Mouse (Mus musculus) lung, postnatal 4 days (tissue): ENCODE measurements around the gene Ppp2ca.
"Not testable (repeated sequence)": the region's sequence is repeated elsewhere in the genome, so short reads cannot be mapped to it uniquely, and the experiment has no call there.

Experiments used
- DNase-seq, 2 experiments: peaks; one replicate each; pipeline ENCODE4 v3.0.0; 2021

The Ppp2ca gene

DNA sequence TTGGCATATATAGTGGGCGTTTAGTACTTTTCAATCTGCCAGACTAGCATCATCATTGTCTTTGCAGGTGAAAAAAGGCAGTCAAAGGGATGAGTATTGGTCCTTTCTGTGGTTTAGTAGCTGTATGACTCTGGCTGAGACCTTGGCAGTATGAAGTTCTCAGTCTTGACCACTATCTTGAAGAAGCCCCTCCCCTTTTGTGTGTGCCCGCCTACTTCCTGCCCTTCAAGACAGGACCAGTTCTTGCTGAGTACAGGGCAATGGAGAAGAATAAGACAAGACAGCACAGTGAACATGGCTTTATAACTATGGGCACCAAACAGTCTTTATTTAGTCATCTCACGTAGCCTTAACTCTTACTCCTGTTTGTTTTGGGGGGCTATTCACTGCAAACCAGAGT, 1.5 kb upstream of the Ppp2ca start:
- peak in 1 of 2 experiments; percentile 23 for DNase-seq

DNA sequence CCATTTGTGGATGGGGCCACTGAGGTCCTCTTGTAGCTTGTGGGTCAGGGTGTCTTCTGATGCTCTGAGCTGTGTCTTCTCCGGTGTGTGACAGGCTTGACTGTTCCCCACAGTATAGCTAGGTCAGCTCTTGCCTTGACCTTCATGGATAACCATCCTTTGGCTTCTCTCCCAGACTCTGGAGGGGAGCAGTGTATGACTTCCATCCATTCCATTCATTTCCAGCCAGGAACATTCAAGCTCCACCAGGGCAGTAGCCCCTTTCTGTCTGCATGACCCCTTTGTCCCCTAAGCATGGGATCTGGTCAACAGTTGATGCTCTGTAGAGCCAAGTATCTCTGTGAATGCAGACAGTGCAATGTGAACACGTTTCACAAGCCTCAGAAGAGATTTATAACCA, 885 bp upstream of the Ppp2ca start:
- no peak for DNase-seq

DNA sequence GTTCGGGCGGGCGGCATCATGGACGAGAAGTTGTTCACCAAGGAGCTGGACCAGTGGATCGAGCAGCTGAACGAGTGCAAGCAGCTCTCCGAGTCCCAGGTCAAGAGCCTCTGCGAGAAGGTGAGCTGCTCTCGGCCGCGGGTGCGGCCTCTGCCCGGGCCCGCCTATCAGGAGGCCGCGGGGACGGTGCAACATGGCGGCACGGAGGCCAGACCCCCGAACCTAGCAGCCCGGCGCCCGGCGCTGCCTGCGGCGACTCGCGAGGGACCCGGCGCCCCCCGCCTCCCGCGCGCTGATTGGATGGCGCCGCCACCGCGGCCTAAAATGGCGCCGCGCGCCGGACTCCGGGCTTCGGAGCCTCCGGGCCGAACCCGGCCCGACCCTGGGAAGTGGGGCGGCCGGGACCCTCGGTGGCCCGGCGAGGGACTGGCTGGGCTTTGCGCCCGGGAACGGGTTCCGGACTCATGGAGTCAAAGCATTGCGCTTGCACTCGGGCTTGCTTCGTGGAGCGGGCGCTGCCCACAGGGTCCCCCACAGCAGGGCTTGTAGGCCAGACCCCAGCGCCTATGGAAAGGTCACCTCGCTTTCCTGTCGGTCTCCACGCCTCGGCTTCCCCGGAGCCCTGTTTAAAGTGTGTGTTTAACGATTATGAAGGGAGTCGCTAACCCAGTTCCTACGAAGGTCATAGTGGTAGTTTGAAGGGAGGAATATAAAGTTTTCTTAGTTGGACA, 715 bp downstream of the Ppp2ca start:
- peak; percentile 81 to 87 for DNase-seq

DNA sequence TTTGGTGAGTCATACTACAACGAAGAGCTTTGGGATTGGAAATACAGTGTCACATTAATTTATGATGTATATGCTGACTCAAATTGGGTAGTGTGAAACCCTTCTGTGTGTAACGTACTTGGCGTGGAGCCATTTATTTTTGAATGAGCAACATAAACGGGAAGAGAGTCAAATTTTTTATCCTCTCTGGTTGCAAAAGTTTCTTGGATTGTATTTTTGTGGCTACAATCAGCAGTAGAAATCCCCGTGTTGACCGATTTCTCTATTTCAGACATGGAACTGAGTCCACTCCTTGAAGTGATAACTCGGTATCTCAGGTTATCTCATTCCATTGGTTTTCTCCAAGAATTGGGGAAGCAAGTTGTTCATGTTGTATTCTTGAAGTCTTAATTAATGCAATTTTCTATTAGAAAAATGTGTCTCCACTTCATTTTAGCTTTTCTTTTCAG, 1.3 kb downstream of the Ppp2ca start:
- DNase-seq: no peak

DNA sequence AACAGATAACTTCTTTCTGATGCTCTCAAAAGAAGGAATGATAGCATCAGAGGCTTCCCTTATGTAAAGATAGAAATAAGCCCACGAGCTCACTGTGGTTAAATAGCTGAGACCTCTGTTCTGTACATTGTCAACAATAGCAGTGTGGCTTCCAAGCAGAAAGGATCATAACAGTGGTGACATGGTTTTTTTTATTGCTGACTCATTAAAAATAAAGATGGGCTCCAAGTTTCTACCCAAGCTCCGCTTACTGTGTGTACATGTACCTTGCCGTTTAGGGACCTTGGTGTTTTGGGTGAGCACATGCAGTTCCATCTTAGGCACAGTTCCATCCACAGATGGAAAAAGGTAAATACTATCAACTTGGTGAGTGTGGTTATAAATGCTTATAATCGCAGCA, 4.5 kb downstream of the Ppp2ca start:
- DNase-seq: no peak

DNA sequence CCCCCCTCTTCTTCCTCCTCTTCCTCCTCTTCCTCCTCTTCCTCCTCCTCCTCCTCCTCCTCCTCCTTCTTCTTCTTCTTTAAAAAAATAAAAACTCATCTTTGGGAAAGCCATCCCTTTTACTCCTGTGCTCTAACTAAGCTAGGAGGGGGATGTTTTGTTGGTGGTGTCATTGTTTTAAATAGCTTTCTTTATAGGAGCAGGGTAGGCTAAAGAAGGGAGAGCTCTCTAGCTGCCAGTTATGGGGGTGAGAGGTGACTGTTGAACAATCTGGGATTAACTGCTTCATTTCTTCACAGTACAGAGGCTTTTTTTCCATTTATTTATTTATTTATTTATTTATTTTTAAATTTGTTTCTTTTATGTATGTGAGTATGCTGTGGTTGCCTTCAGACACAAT, 7.0 kb downstream of the Ppp2ca start:
- DNase-seq: no peak

DNA sequence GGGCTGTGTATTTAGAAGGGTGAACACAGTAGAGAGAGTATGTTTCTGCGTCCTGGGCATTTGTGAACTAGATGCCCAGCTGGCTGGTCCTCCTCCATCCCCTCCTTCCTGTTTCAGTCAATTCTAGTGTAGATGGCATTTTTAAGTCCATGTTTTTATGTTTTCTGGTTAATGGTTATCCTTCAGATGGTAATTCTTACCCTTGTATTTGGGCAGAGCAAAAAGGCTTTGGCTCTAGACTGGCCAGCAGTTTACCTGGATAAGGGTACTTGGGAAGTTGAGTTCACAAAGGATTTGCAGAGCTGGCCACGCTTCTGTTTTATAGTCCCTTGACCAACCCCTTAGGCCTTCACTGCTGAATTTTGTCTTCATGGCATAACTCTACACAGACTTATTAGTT, 7.6 kb downstream of the Ppp2ca start:
- no peak for DNase-seq

DNA sequence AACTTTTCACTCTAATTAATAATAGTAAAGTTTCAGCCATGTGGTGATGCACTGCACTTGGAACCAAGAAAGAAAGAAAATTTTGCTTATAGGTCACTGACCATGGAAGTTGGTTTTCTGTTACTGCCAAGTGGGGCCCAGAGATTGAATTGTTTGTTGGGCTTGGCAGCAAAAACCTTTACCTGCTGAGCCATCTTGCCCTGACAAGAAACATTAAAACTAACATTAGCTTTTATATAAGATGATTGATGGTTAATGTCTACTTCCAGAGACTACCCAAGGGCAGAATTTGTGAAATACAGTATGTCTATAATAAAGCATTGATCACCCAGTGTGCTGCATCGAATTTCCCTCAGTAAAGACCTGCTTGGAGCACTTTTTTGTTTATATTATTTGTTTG, 8.0 kb downstream of the Ppp2ca start:
- no peak for DNase-seq

DNA sequence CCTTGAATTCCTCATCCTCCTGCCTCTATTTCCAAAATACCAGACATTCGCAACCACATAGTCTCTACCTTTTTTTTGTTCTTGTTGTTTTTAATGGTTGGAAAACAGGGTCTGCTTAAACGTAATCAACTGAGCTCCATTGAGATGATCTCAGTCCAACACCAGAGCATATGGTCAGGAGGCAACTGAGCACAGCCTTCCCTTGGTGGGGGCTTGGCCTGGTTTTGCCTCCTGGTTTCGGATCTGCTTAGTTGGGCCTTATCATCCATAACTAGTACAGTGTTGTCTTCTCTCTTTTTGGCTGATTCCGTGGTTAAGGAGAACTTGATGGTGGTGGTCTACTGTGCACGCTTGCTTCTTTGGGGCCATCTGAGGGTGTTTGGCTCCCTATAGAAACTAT, 10.3 kb downstream of the Ppp2ca start:
- DNase-seq: no peak

DNA sequence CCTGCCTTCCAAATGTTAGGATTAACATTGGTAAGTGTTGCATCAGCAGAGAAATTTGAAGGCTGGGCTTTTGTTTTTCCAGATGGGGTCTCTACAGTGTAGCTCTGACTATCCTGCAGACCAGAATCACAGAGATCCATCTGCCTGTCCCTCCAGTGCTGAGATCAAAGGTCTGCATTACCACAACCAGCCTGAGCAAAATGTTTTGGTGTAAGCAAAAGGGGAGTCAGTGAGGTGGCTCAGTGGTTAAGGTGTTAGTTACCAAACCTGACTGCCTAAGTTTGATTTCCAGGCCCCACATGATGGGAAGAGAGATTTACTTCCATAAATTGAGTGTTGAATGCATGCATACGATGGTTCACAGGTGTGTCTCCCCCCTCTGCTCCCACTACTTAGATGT, 10.9 kb downstream of the Ppp2ca start:
- no peak for DNase-seq

DNA sequence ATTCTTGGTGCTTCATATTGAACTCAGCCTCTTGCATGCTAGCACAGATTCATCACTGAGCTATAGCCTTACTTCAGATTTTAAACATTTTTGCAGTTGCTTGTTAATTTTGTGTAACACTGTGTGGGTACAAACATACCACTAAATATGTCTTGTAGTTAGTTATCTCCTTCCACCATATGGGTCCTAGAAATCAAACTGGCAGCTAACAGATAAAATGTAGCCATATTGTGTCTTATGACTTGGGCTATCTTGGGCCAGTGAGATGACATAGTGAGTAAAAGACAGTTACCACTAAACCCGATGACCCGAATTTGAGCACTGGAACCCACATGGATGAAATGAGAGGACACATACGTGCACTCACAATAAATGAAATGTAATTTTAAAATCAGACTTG, 17.0 kb downstream of the Ppp2ca start:
- no peak for DNase-seq

DNA sequence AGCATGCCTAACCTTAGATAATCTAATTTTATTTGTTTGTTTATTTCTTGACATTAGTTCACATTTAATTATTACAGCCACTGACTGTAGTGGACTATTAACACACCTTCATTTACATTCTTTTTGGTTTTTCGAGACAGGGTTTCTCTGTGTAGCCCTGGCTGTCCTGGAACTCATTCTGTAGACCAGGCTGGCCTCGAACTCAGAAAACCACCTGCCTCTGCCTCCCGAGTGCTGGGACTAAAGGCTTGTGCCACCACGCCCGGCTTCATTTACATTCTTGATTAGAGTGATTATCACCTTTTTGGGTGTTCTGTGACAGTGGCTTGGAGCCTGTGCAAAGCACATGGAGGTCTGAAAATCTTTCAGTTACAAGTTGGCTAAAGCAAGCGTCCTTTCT, 17.6 kb downstream of the Ppp2ca start:
- DNase-seq: not testable (repeated sequence)

DNA sequence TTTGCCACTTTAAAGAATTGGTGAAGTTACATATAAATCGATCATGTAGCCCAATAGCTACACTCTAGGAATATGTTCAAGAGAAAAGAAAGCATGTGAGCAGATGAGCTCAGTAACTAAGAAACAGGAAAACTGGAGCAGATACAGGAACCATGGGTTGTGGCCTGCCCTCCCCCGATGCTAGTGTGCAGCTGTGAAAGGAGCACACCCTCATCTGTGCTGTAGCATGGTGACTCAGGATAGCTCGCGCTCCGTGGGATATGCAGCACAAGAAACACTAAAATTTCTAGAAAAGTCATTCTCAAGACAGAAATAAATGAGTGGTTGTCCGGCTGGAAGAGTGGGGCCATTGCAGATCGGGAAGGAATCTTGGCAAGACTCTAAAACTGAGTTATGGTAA, 18.7 kb downstream of the Ppp2ca start:
- no peak for DNase-seq

DNA sequence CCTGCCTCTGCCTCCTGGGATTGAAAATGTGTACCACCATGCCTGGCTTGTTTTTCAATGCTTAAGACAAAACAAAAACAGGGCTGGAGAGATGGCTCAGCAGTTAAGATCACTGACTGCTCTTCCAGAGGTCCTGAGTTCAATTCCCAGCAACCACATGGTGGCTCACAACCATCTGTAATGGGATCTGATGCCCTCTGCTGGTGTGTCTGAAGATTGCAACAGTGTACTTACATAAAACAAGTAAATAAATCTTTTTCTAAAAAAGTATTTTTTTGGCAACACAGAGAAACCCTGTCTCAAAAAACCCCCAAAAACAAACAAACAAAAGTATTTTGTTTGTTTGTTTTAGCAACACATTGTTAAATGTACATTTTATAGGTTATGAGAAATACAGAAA, 21.9 kb downstream of the Ppp2ca start:
- not testable (repeated sequence) for DNase-seq

DNA sequence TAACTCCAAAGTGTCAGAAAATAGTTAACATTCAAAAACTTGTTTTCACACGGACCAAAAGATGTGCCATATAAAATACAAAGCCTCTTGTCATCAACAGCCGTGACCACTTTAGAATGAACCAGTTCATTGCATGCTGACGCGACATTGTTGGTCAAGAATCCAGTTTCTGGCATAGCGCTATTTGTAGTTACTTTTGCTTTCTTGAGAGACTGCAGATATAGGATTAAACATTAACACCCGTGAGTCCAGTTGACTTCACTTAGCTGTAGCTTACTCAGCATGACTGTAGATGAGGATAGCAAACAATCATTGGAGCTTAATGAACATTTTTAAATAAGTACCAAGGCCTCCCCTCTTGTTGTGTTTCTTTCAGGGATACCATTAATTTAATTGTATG, 23.6 kb downstream of the Ppp2ca start:
- DNase-seq: no peak

DNA sequence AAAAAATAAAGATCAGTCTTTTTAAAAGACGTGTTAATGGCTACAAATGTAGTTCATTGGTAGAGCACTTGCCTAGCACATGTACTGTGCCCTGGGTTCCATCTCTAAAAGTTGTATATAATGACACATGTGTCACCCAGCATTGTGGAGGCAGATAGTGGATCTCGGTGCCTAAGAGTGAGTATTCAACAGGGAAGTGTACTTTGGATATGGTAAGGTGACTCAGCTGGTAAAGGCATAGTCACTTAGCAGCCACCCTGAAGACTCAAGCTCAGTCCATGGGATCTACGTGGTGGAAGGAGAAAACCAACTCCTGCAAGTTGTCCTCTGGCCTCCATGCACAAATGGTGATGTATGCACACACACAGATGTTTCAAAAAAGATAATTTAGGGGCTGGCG, 26.0 kb downstream of the Ppp2ca start:
- no peak for DNase-seq

DNA sequence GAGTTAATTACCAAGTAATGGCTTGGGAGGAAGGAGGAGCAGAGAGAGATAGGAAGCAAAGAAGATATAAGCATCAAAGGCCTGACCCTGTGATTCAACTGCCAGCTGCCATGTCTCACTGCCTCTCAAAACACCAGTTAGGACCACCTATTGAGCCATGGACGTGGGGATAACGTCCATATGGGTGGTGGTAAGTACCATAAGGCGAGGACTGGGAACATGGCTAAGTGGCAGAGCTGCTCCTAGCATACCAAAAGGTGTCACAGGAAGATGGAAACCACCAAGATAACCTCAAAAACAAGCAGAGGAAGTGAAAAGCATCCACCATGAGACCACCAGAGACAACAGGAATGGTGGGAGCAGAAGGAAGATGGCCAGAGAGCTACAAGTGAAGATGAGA, 28.7 kb downstream of the Ppp2ca start:
- DNase-seq: no peak

DNA sequence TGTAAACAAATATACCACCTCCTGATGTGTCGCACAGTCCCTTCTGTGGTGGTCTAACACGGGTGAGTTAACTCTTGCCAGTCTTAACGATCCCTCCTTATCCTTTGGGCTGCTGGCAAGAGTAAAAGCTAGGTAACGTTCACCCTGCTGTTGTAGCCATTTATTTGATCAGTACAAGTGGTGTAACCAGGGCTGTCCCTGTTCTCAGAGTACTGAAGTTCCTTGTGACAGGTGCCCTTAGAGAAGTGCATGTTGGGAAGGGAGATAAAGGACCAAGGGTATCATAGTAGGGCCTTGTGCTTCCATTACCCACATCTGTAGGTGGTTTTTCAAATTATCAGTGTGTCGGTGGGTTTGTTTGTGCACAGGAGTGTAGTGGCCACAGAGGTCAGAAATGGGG, 29.3 kb downstream of the Ppp2ca start:
- DNase-seq: no peak

DNA sequence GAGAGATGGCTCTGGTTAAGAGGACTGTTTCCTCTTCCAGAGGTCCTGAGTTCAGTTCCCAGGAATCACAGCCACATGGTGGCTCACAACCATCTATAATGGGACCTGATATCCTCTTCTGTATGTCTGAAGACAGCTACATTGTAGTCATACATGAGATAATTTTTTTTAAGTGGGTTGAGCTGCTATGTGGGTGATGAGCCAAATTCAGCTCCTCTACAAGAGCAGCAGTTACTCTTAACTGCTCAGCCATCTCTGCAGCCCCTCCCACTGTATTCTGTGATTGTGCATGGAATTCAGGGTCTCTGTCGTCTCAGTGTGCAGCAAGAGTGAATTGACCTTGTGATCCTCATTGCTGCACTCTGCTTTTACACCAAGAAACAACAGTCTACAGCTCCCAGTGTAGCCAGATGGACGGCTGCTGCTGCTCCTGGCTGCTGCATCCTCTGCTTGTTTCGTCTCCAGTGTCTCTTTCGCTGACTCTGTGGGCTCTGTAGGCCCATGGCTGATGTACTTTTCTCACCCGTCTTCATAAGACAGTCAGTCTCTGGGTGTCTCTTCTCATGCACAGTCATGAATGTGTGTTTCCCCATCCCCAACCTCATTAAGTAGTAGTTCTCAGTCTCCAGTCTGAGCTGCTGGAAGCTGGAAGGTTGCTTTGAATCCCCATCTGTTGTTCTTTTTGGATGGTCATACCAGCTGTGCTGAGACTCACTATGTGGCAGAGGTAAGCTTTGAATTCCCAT, 30.0 kb downstream of the Ppp2ca start:
- DNase-seq: no peak

DNA sequence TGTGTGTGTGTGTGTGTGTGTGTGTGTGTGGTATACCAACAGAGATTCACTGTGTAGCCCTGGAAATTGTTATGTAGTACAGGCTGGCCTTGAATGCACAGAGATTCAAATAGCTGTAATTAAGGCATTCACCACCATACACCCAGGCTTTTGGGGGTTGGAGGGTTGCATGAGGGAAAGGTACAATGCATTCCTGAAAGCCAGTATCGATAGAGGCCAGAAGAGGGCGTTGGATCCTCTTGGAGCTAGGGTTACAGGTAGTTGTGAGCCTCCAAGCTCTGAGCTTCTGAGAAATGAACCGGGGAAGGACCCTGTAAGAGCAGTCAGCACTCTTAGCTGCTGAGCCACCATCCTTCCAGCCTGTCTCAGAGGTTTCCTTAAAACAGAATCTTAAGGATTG, 30.7 kb downstream of the Ppp2ca start:
- DNase-seq: peak in 1 of 2 experiments; percentile 23

DNA sequence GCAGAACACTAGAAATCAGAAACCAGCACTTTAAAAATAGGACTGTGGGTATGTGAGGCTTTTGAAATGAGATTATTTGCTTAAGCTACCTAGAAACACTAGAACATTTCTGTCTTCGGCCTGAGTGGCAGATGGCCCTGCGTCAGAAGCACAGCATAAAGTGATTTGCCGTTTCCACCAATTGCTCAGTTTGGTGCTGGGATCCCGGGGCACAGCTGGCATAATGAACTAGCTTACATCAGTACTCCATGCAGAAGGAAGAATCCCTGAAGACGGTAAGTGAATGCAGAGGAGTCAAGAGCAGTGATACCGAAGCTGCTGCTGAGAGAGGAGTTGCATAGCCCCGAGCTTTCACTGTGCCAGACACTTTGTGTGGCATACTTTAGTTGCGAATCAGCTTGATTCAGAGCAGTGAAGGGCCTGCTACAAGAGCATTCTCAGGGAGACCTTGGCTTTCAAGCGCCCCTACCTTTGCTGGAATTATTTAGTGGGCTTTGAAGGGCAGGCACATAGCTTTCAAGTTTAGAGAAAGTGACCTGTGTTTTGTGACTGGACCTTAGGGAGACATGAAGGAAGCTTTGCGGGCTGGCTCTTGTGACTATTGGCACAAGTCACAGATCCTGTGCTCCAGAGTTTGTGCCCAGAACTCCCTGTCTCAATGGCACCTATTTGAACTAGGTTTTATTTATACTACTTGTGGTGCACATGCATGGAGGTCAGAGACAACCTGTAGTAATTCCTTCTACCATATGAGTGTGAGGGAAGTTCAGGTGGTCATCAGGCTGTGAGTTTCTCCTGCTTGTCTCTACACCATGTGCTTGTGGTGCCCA, 31.4 kb downstream of the Ppp2ca start:
- DNase-seq: peak in 1 of 2 experiments; percentile 27

DNA sequence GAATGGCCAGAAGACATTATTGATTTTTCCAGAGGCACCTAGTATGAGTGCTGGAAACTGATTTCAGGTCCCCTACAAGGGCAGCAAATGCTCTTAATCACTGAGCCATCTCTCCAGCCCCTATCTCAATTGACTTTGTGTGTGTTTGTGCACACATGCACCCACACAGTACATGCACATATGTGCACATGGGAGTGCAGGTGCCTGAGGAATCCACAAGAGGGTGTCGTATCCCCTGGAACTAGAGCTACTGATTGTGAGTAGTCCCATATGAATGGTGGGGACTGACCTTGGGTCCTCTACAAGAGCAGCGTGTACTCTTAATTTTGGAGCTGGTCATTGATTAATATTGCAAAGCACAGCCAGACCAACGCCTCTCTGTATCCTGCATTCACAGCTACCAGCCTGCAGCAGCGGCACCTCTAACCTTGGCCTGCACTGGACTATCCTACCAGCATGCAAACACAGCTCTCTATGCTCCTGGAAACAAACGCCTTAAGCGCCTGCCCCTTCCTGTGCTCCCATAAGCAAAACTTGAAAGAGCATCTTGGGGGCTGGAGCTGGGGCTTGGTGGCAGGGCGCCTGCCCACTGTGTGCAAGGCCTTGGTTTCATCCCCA, 32.1 kb downstream of the Ppp2ca start:
- DNase-seq: no peak

DNA sequence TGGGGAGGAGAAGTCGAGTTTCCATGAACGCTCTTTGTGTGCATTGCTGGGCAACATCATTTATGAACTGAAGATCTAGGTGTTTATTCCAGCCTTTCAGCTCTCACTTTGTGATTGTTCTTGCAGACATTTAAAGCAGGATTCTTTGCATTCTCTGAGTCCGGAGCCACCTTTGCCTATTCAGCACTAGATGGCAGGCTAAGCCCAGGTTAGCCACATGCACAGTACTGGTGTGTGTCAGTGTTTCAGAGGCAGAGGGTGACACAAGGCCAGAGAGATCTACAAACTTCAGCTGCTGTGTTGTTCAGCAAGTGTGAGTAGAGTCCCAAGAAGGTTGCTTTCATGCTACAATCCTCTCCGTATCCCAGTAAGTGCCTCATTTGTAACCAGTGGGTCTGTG, 45.2 kb downstream of the Ppp2ca start:
- DNase-seq: peak; percentile 41 to 60
